Mouse (Mus musculus): ENCODE data around the gene Smad9.

GRCm38 (mm10) chr3:54764418-54764817 is 9.0 kb downstream of the Smad9 start:
- TF ChIP-seq CTCF (IDR thresholded peaks at IDR 0.05), result no peak
- no peak for TF ChIP-seq EP300 (IDR thresholded peaks at IDR 0.05)
